Mouse (Mus musculus): ENCODE results near the gene Zfp661. TPM values are rescaled to one million over a fixed set of nuclear protein-coding genes. Genes with fewer than 3 reads are reported as not detected.

The Zfp661 gene
- polyA plus RNA-seq, 1 experiment from 2014 or later: 4.0 TPM

DNA sequence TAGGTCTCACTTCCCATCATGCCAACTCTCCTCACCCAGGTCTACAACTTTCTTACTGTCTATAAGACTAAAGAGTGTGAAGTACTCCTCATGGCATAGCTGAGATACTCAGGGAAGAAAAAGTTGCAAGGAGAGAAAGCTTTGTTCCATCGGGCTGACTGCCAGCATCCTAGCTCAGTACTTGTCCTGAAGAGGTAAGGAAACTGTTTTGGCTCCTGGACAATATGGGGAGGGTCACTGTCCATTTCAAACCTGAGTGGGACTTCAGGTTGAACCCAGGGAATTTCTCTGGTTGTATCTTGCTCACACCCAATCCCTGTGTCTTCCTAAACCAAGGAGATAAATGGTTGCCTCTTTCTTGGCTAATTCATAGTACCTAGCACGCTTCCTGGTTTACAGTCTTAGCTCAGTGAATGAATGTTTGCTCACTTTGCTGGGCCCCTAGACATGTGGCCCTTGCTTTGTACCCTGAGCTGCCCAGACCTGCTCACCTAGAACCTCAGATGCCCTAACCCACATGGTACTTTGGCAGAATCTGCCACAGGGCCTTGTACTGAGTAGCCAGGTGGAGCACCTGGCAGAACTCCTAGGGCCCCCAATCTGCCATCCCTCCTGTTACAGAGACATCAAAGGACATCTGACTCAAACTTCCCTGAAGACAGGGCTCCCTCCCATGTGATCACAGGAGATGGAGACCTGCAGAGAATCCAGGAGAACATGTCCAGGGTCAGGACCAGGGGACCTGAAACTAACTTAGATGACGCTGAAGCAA is 61.7 kb downstream of the Zfp661 start:
- no peak overlapping the region for H3K4me2 ChIP-seq (ENCODE audit: low read length)
- DNase-seq (ENCODE audit: low spot score) (no peak), ATAC-seq (replicated peaks; ENCODE audit: low FRiP score, low TSS enrichment, low read depth) (no peak)
- no peak overlapping the region for H3K4me3 ChIP-seq (ENCODE audit: low read depth, low read length)
- no peaks in the 10 kb centered on the region for H3K36me3 ChIP-seq (ENCODE audit: control insufficient read depth, insufficient read depth, low read length)
- no peak overlapping the region for H3K9ac ChIP-seq (ENCODE audit: low read length)
- H3K9me3 ChIP-seq (ENCODE audit: control insufficient read depth, low read length): no peaks in the 10 kb centered on the region
- no peak overlapping the region for H3K27ac ChIP-seq (ENCODE audit: low read depth)
- peaks cover 15% of the 10 kb centered on the region; the same call in 1 of the 2 replicates for H3K4me1 ChIP-seq (replicated peaks; ENCODE audit: control insufficient read depth, insufficient read depth, low read length)
- no peaks in the 10 kb centered on the region for H3K27me3 ChIP-seq (replicated peaks; ENCODE audit: control insufficient read depth, insufficient read depth, low read length)
- 83% methylated on average over 3 of the region's 3 CpGs for WGBS

Other genes starting within 250 kb of the Zfp661 start
- not detected in 2 replicates for gene Astl, start 248.5 kb downstream of the Zfp661 start, polyA plus RNA-seq (2014; fragmentation: Nextera tagmentation; extraction: Ambion mirVana)
- gene Adra2b, start 223.9 kb downstream of the Zfp661 start, polyA plus RNA-seq (2014; fragmentation: Nextera tagmentation; extraction: Ambion mirVana): 0.66 and 0.85 TPM in 2 replicates
- gene Gpat2, start 161.9 kb downstream of the Zfp661 start, polyA plus RNA-seq (2014; fragmentation: Nextera tagmentation; extraction: Ambion mirVana): 0.07 and 0.08 TPM in 2 replicates
- gene Fahd2a, start 142.5 kb downstream of the Zfp661 start, polyA plus RNA-seq (2014; fragmentation: Nextera tagmentation; extraction: Ambion mirVana): 21.9 and 28.6 TPM in 2 replicates
- gene Kcnip3, start 65.0 kb downstream of the Zfp661 start, polyA plus RNA-seq (2014; fragmentation: Nextera tagmentation; extraction: Ambion mirVana): 7.6 and 7.8 TPM in 2 replicates
- 1.1 TPM in 2 replicates for gene Prom2, start 45.6 kb downstream of the Zfp661 start, polyA plus RNA-seq (2014; fragmentation: Nextera tagmentation; extraction: Ambion mirVana)
- 154 and 155 TPM in 2 replicates for gene Mrps5, start 128 bp upstream of the Zfp661 start, polyA plus RNA-seq (2014; fragmentation: Nextera tagmentation; extraction: Ambion mirVana)
- 0.60 and 0.81 TPM in 2 replicates for gene Mal, start 69.6 kb upstream of the Zfp661 start, polyA plus RNA-seq (2014; fragmentation: Nextera tagmentation; extraction: Ambion mirVana)
- gene Mall, start 142.8 kb upstream of the Zfp661 start, polyA plus RNA-seq (2014; fragmentation: Nextera tagmentation; extraction: Ambion mirVana): 6.1 and 7.5 TPM in 2 replicates
- 20.6 and 22.7 TPM in 2 replicates for gene Nphp1, start 201.8 kb upstream of the Zfp661 start, polyA plus RNA-seq (2014; fragmentation: Nextera tagmentation; extraction: Ambion mirVana)
- 38.3 and 43.7 TPM in 2 replicates for gene Mtln, start 205.4 kb upstream of the Zfp661 start, polyA plus RNA-seq (2014; fragmentation: Nextera tagmentation; extraction: Ambion mirVana)
- 20.2 and 23.5 TPM in 2 replicates for gene Bub1, start 244.8 kb upstream of the Zfp661 start, polyA plus RNA-seq (2014; fragmentation: Nextera tagmentation; extraction: Ambion mirVana)

Measured in intestine, embryonic 14.5 days (tissue).